Comparison of ENCODE assay signal across 1 mouse cellular context in the genomic region with DNA sequence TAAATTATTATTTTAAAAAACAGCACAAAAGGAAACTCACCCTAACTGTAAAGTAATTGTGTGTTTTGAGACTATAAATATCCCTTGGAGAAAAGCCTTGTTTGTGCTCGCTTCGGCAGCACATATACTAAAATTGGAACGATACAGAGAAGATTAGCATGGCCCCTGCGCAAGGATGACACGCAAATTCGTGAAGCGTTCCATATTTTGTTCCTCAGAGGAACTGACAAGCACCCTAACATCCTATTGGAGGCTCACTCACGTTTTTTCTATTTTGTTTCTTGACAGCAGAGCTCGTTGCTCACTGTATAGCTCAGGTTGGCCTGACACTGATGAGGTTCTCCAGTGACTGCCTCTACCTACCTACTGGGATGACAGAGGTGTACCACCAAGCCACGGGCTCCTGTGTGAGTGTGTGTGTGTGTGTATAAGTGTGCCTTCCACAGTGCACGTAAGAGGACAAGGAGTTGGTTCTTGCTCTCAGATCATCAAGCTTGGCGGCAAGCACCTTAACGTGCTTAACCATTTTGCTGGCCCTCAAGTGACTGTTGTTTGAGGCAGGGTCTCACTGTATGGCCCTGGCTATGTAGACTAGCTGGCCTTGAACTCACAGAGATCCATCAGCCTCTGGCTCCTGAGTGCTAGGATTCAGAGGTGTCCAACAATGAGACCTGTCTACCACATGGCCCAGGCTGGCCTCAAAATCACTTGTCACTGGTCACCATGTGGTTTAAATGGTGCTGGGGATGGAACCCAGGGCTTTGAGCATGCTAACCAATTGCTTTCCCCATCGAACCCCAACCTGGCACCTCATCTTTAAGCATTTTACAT.
TF ChIP-seq lines count a peak whose summit lies in the region.

No protein-coding gene starts in this region.

TF ChIP-seq in MEL, 35 proteins besides CTCF, POLR2A, EP300 and RAD21:
- TF ChIP-seq E2F4 (IDR thresholded peaks at IDR 0.05; ENCODE audit: borderline replicate concordance, low read depth, low read length) (no peak), MEF2A (IDR thresholded peaks at IDR 0.05; ENCODE audit: extremely low read depth, insufficient replicate concordance, low read depth, low read length, poor library complexity, severe bottlenecking) (no peak), MAX (IDR thresholded peaks at IDR 0.05; ENCODE audit: low read length) (no peak), TCF12 (IDR thresholded peaks at IDR 0.05; ENCODE audit: low read depth, low read length) (no peak), ZC3H11A (IDR thresholded peaks at IDR 0.05; ENCODE audit: low read depth, low read length) (no peak), SIN3A (IDR thresholded peaks at IDR 0.05; ENCODE audit: low read length) (0 out of 2 replicates have a peak, but pooled peaks have one; percentile 28), POLR2AphosphoS2 (IDR thresholded peaks at IDR 0.05; ENCODE audit: low read length) (peak; percentile 58; the same call in 1 of the 2 replicates), MAZ (IDR thresholded peaks at IDR 0.05; ENCODE audit: low read depth, low read length) (no peak), BHLHE40 (IDR thresholded peaks at IDR 0.05; ENCODE audit: borderline replicate concordance, low read depth, low read length) (no peak), HCFC1 (IDR thresholded peaks at IDR 0.05; ENCODE audit: low read depth, low read length) (no peak), ZKSCAN1 (IDR thresholded peaks at IDR 0.05; ENCODE audit: low read depth, low read length) (no peak), TBP (IDR thresholded peaks at IDR 0.05; ENCODE audit: low read depth, low read length) (peak; percentile 100), TAL1 (IDR thresholded peaks at IDR 0.05; ENCODE audit: low read length) (no peak), MYB (IDR thresholded peaks at IDR 0.05; ENCODE audit: low read depth, low read length) (no peak), GATA1 (IDR thresholded peaks at IDR 0.05; ENCODE audit: low read depth, low read length) (no peak), USF1 (IDR thresholded peaks at IDR 0.05; ENCODE audit: low read depth, low read length) (no peak), MAFK (IDR thresholded peaks at IDR 0.05; ENCODE audit: borderline replicate concordance, low read depth, low read length) (peak; percentile 97), ZMIZ1 (IDR thresholded peaks at IDR 0.05; ENCODE audit: low read depth, low read length) (peak; percentile 82; the same call in 1 of the 2 replicates), CHD2 (IDR thresholded peaks at IDR 0.05; ENCODE audit: low read length) (no peak), NRF1 (IDR thresholded peaks at IDR 0.05; ENCODE audit: insufficient read depth, low read depth, low read length, poor library complexity, severe bottlenecking) (peak; percentile 58; the same call in 1 of the 2 replicates), JUND (IDR thresholded peaks at IDR 0.05; ENCODE audit: low read depth, low read length) (no peak), POLR2AphosphoS5 (IDR thresholded peaks at IDR 0.05; ENCODE audit: borderline replicate concordance, low read depth, low read length) (no peak; the same call in 1 of the 2 replicates), ELF1 (IDR thresholded peaks at IDR 0.05; ENCODE audit: low read depth, low read length) (peak; percentile 62; the same call in 1 of the 2 replicates), MXI1 (IDR thresholded peaks at IDR 0.05; ENCODE audit: low read depth, low read length) (no peak; the same call in none of the 2 replicates), SMC3 (IDR thresholded peaks at IDR 0.05; ENCODE audit: low read depth, low read length) (no peak), KAT2A (conservative IDR thresholded peaks at IDR 0.05; ENCODE audit: low read depth, low read length) (no peak), NELFE (IDR thresholded peaks at IDR 0.05; ENCODE audit: low read depth, low read length) (no peak), CHD1 (IDR thresholded peaks at IDR 0.05; ENCODE audit: low read depth, low read length) (no peak), RCOR1 (IDR thresholded peaks at IDR 0.05; ENCODE audit: low read depth, low read length) (no peak), UBTF (IDR thresholded peaks at IDR 0.05; ENCODE audit: borderline replicate concordance, insufficient read depth, low read depth, low read length) (no peak), USF2 (IDR thresholded peaks at IDR 0.05; ENCODE audit: borderline replicate concordance in 1 of 2, insufficient read depth in 1 of 2, low read depth in 1 of 2, low read length in 2 of 2) (no peak), MYC (IDR thresholded peaks at IDR 0.05; ENCODE audit: low read depth, low read length) (0 out of 2 replicates have a peak, but pooled peaks have one; percentile 61), GABPA (IDR thresholded peaks at IDR 0.05; ENCODE audit: low read depth, low read length) (no peak), ZNF384 (IDR thresholded peaks at IDR 0.05; ENCODE audit: low read depth, low read length) (no peak), ETS1 (IDR thresholded peaks at IDR 0.05; ENCODE audit: low read depth, low read length) (peak; percentile 19; the same call in 1 of the 2 replicates)
TF ChIP-seq in MEL: peak in this region for 9.
